Mouse (Mus musculus): ENCODE results near the gene Aadacl2. TPM values are rescaled to one million over a fixed set of nuclear protein-coding genes. Genes with fewer than 3 reads are reported as not detected.

Gene Aadacl2
- polyA plus RNA-seq (2014; fragmentation: Illumina TruSeq; extraction: RNeasy Lipid Tissue Mini Kit (QIAGEN cat#74804); ENCODE audit: low read depth, low replicate concordance): not detected

DNA sequence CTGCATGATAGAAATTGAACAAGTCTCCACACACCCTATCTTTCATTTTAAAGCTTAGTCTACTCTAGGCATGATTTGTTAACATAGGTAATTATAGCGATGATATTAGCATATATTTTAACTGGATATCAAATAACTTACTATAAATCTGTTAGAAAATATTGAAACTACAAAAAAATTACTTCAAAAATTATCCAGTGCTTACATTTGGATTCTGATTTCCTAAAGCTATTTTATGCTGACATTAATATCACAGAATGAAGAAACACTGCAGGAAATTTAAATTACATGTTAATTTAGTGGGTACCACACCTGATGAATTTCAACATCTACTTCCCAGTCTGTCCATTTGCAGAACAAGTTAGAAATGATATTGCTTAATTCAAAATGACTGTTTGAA, at the start of gene Aadacl2:
Gene Aadacl2, plus strand, starts transcription at position 301 of the 400 bp plus-strand sequence.

DNA sequence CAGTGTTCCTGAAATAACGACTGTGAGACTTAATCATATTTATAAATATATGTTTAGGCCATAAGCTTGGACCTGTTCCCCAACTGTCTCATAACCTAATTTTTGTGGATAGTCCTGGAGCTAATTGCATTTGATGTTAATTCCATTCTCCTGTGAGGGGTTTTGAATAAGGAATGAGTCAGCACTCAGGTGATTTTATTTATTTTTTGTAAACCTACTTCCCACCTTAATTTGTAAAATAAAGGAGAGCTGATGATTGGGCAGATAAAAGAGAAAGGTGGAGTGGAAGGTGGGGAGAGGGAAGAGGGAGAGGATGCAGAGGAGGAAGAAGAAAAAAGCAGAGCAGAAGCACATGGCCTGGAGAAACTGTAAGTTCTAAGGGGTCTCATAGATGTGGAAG, 18.9 kb downstream of the Aadacl2 start, which contains the start of gene Aadac:
Gene Aadac, plus strand, starts transcription at position 301 of the 400 bp plus-strand sequence.

Other genes with a start within 250 kb of the Aadacl2 start
- not detected for gene Gm8298, start 145.7 kb upstream of the Aadacl2 start, polyA plus RNA-seq (2014; fragmentation: Illumina TruSeq; extraction: RNeasy Lipid Tissue Mini Kit (QIAGEN cat#74804); ENCODE audit: low read depth, low replicate concordance)
- gene C130079G13Rik, start 81.5 kb upstream of the Aadacl2 start, polyA plus RNA-seq (2014; fragmentation: Illumina TruSeq; extraction: RNeasy Lipid Tissue Mini Kit (QIAGEN cat#74804); ENCODE audit: low read depth, low replicate concordance): not detected
- gene Aadac, start 19.0 kb downstream of the Aadacl2 start, polyA plus RNA-seq (2014; fragmentation: Illumina TruSeq; extraction: RNeasy Lipid Tissue Mini Kit (QIAGEN cat#74804); ENCODE audit: low read depth, low replicate concordance): not detected
- 4.1 TPM for gene Sucnr1, start 75.1 kb downstream of the Aadacl2 start, polyA plus RNA-seq (2014; fragmentation: Illumina TruSeq; extraction: RNeasy Lipid Tissue Mini Kit (QIAGEN cat#74804); ENCODE audit: low read depth, low replicate concordance)